Mouse (Mus musculus) kidney, embryonic 15.5 days (tissue): ENCODE measurements around the gene Rpusd2. TPM values are rescaled to one million over a fixed set of nuclear protein-coding genes. Genes with fewer than 3 reads are reported as not detected.

Source experiments
- ATAC-seq: fragments of 200-750 bp; cut with Nextera tagmentation; replicated peaks from 2 replicates; pipeline ENCODE4 v1.8.0; 2017; ENCODE audit warnings: moderate TSS enrichment; ENCODE audit not compliant: low FRiP score
- H3K27ac ChIP-seq: fragments of 300-500 bp; sonication (generic); 2 replicates; pipeline ENCODE4 v1.5.1; 2015; ENCODE audit warnings: mild to moderate bottlenecking, inconsistent platforms
- H3K27me3 ChIP-seq: fragments of 300-500 bp; sonication (generic); 2 replicates; pipeline ENCODE4 v1.6.1; 2015; ENCODE audit warnings: inconsistent platforms
- H3K36me3 ChIP-seq: fragments of 300-500 bp; sonication (generic); 2 replicates; pipeline ENCODE4 v1.6.1; 2015; ENCODE audit warnings: inconsistent platforms
- H3K4me1 ChIP-seq: fragments of 300-500 bp; sonication (generic); 2 replicates; pipeline ENCODE4 v1.6.1; 2015; ENCODE audit warnings: inconsistent platforms
- H3K4me2 ChIP-seq: fragments of 300-500 bp; sonication (generic); 2 replicates; pipeline ENCODE4 v1.6.1; 2015; ENCODE audit warnings: moderate library complexity, mild to moderate bottlenecking, inconsistent platforms
- H3K4me3 ChIP-seq: fragments of 300-500 bp; sonication (generic); replicated peaks from 2 replicates; pipeline ENCODE4 v1.5.1; 2015; ENCODE audit warnings: mild to moderate bottlenecking, inconsistent platforms
- H3K9ac ChIP-seq: fragments of 300-500 bp; sonication (generic); 2 replicates; pipeline ENCODE4 v1.6.1; 2015; ENCODE audit warnings: mild to moderate bottlenecking, inconsistent platforms
- H3K9me3 ChIP-seq: fragments of 300-500 bp; sonication (generic); replicated peaks from 2 replicates; pipeline ENCODE4 v1.6.1; 2016; ENCODE audit warnings: inconsistent platforms
- WGBS: fragments of 180-500 bp; shearing (Covaris S2); methylation state at CpG from one replicate; pipeline ENCODE4 v1.1.7; 2015; ENCODE audit warnings: mixed read lengths; 5-methylcytosine and 5-hydroxymethylcytosine counted together
- polyA plus RNA-seq: library from polyadenylated mRNA; unstranded; fragments of >200 nt; fragmentation: Nextera tagmentation; extraction: Ambion mirVana; gene quantifications from 2 replicates; pipeline ENCODE4 v1.2.1, GENCODE M21; 2015

Gene Rpusd2
- polyA plus RNA-seq, 1 experiment from 2014 or later: 4.8 TPM

DNA sequence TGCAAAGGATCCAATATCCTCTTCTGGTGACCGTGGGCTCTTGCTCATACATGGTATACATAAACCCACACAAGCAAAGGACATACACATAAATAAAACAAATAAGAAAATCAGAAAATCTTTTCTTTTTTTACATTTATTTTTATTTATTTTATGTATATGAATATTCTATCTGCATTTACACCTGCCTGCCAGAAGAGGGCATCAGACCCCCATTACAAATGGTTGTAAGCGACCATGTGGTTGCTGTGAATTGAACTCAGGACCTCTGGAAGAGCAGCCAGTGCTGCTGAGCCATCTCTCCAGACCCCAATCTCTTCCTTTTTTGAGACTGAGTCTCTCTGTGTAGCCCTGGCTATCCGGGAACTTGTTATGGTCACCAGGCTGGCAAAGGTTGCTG, 16.9 kb upstream of the Rpusd2 start:
- Histone ChIP-seq H3K4me2 (no peak overlapping the region), H3K27me3 (no peaks in the 10 kb centered on the region), H3K4me1 (peaks cover 23% of the 10 kb centered on the region), H3K9me3 (peaks cover 3% of the 10 kb centered on the region; the same call in 1 of the 2 replicates), H3K27ac (no peak overlapping the region), H3K9ac (no peak overlapping the region), H3K36me3 (peaks cover 42% of the 10 kb centered on the region), H3K4me3 (no peak overlapping the region)
- WGBS: 96% methylated on average over 3 of the region's 3 CpGs
- ATAC-seq: no peak

DNA sequence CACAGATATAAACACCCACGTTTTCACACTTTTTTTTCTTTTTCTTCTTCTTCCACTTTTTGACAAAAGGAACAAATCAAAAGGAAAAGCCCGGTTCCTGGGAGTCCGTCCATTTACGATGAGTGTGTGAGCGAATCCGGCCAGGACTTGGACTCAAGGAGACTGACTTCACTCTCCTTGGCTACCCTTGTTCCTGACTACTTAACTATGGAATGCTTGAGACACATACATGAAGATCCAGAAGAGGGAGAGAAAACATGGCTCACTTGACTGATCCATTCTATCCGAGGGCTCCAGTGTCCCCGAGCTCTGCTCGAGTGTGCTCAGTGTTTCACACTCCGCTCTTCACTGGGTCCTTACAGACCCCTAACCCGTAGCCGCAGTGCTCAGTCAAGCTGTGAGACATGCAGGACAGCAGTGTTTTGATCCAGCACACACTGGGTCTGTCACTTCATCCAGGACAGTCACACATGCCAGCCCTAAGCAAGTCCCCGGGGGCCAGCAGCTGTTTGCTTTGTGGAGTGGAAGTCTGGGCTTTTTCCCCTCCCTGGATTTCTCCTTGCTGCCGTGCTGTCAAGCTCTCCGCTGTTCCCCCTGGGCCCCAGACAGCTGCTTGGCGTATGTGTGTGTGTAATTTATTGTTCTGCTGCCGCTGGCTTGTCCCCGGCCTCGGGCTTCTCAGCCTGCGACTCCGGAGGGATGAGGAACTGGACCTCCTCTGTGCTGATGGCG, 16.0 kb upstream of the Rpusd2 start:
- peaks cover 23% of the 10 kb centered on the region for H3K4me1 ChIP-seq
- H3K27ac ChIP-seq: peak overlapping the region; percentile 67
- H3K27me3 ChIP-seq: no peaks in the 10 kb centered on the region
- peak; percentile 73 for ATAC-seq
- 37% methylated on average over 22 of the region's 22 CpGs for WGBS
- H3K4me2 ChIP-seq: peak overlapping the region; percentile 43
- no peak overlapping the region for H3K9ac ChIP-seq
- peaks cover 3% of the 10 kb centered on the region; the same call in 1 of the 2 replicates for H3K9me3 ChIP-seq
- H3K4me3 ChIP-seq: no peak overlapping the region
- H3K36me3 ChIP-seq: peaks cover 47% of the 10 kb centered on the region

DNA sequence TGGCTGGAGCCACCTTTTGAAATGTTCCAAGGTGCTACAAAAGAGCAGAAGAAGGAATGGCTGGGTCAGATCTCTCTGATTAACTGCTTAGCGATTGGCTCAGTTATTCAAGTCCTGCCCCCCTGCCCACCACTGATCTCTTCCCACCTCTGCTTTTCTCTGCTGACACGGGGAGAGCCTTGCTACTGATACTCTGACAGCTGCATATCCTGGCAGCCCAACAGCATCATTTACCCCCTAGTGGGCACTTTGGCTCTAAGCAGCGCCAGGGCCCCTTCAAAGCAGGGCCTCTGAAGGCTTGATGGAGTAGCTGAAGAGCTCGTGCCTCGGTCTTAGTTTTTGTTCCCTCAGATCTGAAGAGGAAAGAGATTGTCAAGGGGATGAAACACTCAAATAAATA, 15.5 kb upstream of the Rpusd2 start:
- peaks cover 3% of the 10 kb centered on the region; the same call in 1 of the 2 replicates for H3K9me3 ChIP-seq
- peak; percentile 58 for ATAC-seq
- H3K4me3 ChIP-seq: no peak overlapping the region
- peak overlapping the region; percentile 43 for H3K4me2 ChIP-seq
- H3K9ac ChIP-seq: no peak overlapping the region
- 19% methylated on average over 5 of the region's 5 CpGs for WGBS
- H3K36me3 ChIP-seq: peaks cover 47% of the 10 kb centered on the region
- peak overlapping the region; percentile 39; the same call in 1 of the 2 replicates for H3K27ac ChIP-seq
- H3K27me3 ChIP-seq: no peaks in the 10 kb centered on the region
- H3K4me1 ChIP-seq: peaks cover 23% of the 10 kb centered on the region

DNA sequence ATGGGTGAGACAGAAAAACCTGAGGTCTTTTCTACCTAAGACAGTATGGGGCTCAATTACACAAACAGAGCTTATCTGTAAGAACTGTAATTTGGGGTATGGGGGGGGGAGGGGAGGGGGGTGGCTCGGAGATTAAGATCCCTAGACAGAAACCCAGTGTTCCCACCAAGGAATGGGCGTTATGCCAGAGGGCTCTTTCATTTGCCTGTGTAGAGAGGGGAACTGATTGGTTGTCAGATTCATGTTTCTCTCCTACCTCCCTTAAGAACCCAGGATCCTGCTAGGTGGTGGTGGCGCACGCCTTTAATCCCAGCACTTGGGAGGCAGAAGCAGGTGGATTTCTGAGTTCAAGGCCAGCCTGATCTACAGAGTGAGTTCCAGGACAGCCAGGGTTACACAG, 15.1 kb upstream of the Rpusd2 start:
- Histone ChIP-seq H3K27ac (no peak overlapping the region), H3K9me3 (peaks cover 3% of the 10 kb centered on the region; the same call in 1 of the 2 replicates), H3K4me1 (peaks cover 23% of the 10 kb centered on the region), H3K9ac (no peak overlapping the region), H3K27me3 (no peaks in the 10 kb centered on the region), H3K4me3 (no peak overlapping the region), H3K36me3 (peaks cover 47% of the 10 kb centered on the region), H3K4me2 (no peak overlapping the region)
- no peak for ATAC-seq
- 63% methylated on average over 4 of the region's 4 CpGs for WGBS

DNA sequence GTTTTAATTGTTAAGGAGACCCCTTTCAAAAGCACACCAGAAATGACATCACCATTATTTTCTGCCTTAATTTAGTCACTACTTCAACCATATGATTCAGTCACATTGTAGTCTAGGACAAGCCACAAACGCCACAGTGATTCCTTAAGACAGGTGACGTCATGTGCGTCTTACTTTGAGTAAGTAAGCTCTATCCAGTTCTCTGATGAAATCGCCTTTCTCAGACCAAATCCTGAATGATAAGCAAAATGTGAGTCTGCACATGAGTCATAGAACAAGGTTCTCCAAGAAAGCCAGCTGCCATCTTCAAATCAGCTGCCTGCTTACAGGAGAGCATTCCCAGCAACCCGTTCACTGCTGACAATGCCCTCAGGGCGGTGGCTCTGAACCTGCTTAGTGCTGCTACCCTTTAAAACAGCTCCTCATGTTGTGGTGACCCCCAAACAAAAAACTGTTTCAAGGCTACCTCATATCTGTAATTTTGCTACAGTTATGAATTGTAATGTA, 11.4 kb upstream of the Rpusd2 start:
- WGBS: 95% methylated on average over 6 of the region's 6 CpGs
- Histone ChIP-seq H3K4me2 (no peak overlapping the region), H3K9ac (no peak overlapping the region), H3K36me3 (peaks cover 53% of the 10 kb centered on the region), H3K4me3 (no peak overlapping the region), H3K4me1 (peaks cover 15% of the 10 kb centered on the region), H3K27ac (no peak overlapping the region), H3K9me3 (no peaks in the 10 kb centered on the region), H3K27me3 (no peaks in the 10 kb centered on the region)
- ATAC-seq: no peak

DNA sequence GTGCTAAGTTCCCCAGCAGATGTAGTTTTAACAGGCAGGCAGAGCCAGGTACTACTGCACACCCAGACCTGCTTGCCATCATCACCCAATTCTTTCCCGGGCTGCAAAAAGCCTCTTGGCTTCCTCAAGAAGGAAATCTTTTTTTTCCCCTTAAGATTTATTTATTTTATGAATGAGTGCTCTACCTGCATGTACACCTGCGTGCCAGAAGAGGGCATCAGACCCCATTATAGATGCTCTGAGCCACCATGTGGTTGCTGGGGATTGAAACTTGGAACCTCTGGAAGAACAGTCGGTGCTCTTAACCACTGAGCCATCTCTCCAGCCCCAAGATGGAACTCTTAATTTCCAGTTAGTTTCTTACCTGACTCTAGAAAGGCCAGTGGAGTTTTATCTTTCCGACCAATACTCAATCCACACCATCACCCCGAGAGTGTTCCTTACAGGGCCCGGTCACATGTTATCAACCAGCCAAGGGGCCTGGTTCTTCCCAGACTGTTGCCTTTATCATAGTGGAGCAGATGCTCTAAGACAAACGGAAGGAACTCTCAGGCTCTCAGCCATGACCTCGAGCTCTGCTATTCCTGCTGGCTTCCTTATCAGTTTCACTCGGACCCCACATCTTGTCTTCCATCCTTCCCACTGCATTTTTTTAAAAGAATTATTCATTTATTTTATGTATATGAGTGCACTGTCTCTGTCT, 9.9 kb upstream of the Rpusd2 start:
- no peak overlapping the region for H3K27ac ChIP-seq
- ATAC-seq: peak; percentile 64; the same call in 1 of the 2 replicates

DNA sequence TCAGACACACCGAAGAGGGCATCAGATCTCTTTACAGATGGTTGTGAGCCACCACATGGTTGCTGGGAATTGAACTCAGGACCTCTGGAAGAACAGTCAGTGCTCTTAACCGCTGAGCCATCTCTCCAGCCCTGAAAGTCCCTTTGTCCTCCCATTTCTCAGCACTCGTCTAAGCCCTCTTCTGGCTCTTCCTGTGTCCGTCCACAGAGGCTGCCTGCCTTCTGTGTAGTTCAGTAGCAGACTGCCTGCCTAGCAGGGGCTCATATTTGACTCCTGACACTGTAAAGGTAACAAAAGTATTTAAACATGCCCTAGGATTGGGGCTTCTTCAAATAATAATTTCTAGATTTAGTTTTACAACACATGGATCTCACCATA, 9.4 kb upstream of the Rpusd2 start:
- Histone ChIP-seq H3K36me3 (peaks cover 46% of the 10 kb centered on the region), H3K4me3 (no peak overlapping the region), H3K9me3 (no peaks in the 10 kb centered on the region), H3K27ac (no peak overlapping the region), H3K27me3 (no peaks in the 10 kb centered on the region), H3K4me1 (peaks cover 14% of the 10 kb centered on the region), H3K9ac (no peak overlapping the region), H3K4me2 (no peak overlapping the region)
- 90% methylated on average over 4 of the region's 4 CpGs for WGBS
- no peak for ATAC-seq

More for the DNA sequence above, 9.9 kb upstream of the Rpusd2 start:
- Histone ChIP-seq H3K9ac (no peak overlapping the region), H3K36me3 (peaks cover 48% of the 10 kb centered on the region), H3K9me3 (no peaks in the 10 kb centered on the region), H3K4me2 (no peak overlapping the region), H3K4me3 (no peak overlapping the region), H3K4me1 (peaks cover 14% of the 10 kb centered on the region), H3K27me3 (no peaks in the 10 kb centered on the region)
- WGBS: 74% methylated on average over 9 of the region's 9 CpGs

DNA sequence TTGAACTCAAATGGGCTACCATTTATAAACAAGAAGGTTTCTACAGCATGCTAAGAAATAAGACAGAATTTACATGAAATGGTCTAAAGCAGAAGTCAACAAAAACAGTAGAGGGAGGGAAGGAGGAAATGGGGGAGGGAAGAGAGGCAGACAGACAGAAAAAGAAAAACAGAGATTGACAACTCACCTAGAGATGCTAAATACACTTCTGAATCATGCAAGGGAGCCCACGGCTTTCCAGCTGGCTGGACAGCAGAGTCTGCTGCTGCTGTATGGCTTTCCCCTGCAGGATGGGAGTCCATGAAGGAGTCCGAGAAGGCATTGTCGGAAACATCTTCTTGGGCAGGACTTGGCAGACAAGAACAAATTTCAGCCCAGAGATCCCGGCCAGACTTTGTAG, 7.6 kb upstream of the Rpusd2 start:
- ATAC-seq: no peak
- Histone ChIP-seq H3K27ac (no peak overlapping the region), H3K36me3 (peaks cover 29% of the 10 kb centered on the region), H3K4me1 (peaks cover 14% of the 10 kb centered on the region), H3K27me3 (no peaks in the 10 kb centered on the region; the same call in 1 of the 2 replicates), H3K4me2 (no peak overlapping the region), H3K9ac (no peak overlapping the region), H3K9me3 (no peaks in the 10 kb centered on the region), H3K4me3 (no peak overlapping the region)
- 94% methylated on average over 4 of the region's 4 CpGs for WGBS

DNA sequence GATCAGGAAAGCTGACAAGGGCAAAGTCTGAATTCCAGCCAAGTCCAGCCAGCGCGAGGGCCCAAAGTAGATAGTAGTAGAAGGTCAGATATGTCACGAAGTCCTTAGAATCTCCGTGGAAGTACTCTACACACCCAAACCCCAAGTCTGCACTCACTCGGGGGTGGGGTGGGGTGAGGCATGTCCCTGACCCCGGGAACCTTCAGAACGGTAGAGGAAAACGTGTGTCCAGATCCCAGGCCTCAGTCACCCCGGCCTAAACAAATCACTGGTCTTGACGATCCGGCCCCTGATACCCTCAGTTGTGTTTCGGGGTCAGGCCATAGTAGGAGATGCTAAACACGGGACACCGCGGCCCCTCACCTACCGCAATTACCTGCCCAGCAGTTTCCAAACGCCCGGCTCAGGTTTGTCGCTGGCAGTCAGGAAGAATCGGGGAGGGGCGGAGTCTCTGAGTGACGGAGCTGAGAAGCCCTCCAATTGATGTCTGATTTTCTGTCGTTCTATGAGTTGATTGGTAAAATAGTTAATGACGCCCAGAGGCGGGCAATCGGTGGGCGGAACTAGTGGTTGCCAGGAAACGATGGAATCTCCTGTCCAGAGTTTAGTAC, 5.5 kb upstream of the Rpusd2 start, which contains the start of gene Ccdc32:
Gene Ccdc32 (minus strand): TSS at position 453 of the 611 bp plus-strand sequence.
- peak; percentile 95 for ATAC-seq
- peak within 1 kb of the TSS; percentile 64 for H3K4me2 ChIP-seq
- H3K4me3 ChIP-seq: peak within 1 kb of the TSS; percentile 61
- H3K9ac ChIP-seq: peak within 1 kb of the TSS; percentile 62
- H3K27me3 ChIP-seq: no peaks in the 10 kb centered on the region; the same call in 1 of the 2 replicates
- H3K27ac ChIP-seq: no peak within 1 kb of the TSS
- peaks cover 17% of the 10 kb centered on the region for H3K36me3 ChIP-seq
- no peaks in the 10 kb centered on the region for H3K9me3 ChIP-seq
- WGBS: 1% methylated on average over 28 of the region's 28 CpGs
- peaks cover 14% of the 10 kb centered on the region for H3K4me1 ChIP-seq

DNA sequence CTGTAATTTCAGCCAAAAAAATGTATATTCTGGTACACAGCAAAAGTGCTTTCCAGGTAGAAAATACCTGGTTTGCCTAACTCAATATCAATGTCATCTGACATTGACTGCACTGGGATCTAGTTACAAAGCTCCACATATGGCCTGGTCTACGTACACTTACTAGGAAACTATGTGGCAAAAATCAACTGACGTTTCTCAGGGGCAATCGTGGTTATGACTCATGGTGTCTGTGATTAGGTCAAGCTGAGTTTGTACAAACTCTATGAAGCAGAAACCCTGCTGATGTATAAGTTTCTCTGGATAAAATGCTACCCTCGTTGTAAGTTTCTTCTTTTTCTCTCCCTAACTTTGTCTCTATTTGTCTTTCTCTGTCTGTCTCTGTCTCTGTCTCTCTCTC, 2.4 kb upstream of the Rpusd2 start:
- no peak overlapping the region for H3K27ac ChIP-seq
- peaks cover 26% of the 10 kb centered on the region for H3K4me1 ChIP-seq
- ATAC-seq: no peak
- H3K27me3 ChIP-seq: no peaks in the 10 kb centered on the region; the same call in 1 of the 2 replicates
- WGBS: 65% methylated on average over 4 of the region's 4 CpGs
- H3K9ac ChIP-seq: no peak overlapping the region
- no peak overlapping the region for H3K4me3 ChIP-seq
- H3K4me2 ChIP-seq: no peak overlapping the region
- peaks cover 6% of the 10 kb centered on the region for H3K36me3 ChIP-seq
- H3K9me3 ChIP-seq: no peaks in the 10 kb centered on the region

DNA sequence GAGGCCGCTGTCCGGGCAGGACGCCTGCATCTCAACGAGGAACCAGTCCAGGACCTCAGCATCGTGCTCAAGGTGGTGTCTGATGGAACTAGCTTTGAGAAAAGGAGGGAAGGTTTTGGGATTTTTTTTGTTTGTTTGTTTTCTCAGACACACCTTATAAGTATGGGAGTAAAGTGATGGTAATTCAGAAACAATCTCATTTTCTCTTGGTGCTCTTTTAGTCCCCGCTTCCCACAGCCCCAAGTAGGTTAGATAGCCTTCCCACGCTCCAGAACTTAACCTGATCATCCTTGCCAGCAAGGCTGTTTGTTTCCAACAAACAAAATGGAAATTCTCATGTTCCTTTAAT, 781 bp downstream of the Rpusd2 start:
- Histone ChIP-seq H3K4me1 (peaks cover 12% of the 10 kb centered on the region), H3K36me3 (peaks cover 29% of the 10 kb centered on the region), H3K4me3 (peak overlapping the region; percentile 98), H3K27me3 (no peaks in the 10 kb centered on the region; the same call in 1 of the 2 replicates), H3K4me2 (peak overlapping the region; percentile 79), H3K9me3 (no peaks in the 10 kb centered on the region), H3K9ac (peak overlapping the region; percentile 86), H3K27ac (peak overlapping the region; percentile 92)
- ATAC-seq: no peak
- whole genome bisulfite sequencing: 9% methylated on average over 7 of the region's 7 CpGs

DNA sequence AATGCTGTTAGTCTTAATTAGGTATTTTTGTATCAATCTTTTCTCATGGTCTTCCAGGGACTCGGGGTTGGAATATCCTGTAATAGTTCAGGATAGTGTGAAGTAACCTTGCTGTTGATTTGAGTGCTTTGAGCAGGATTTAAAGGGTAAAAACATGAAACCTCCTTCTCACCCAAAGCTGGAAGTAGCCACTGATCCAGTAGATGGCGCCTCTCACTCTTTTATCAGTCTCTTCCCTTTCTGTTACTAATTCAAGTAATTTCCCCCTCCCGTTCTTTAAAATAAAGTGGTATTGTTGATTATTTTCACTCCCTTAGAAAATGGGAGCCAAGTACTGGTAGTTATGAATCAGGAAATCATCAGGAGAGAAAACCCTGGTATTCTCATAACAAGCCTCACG, 6.3 kb downstream of the Rpusd2 start:
- H3K27me3 ChIP-seq: no peaks in the 10 kb centered on the region
- 42% methylated on average over 4 of the region's 4 CpGs for WGBS
- no peak for ATAC-seq

More for the DNA sequence above, 6.3 kb downstream of the Rpusd2 start:
- H3K9me3 ChIP-seq: no peaks in the 10 kb centered on the region
- H3K4me1 ChIP-seq: peaks cover under 1% of the 10 kb centered on the region
- H3K27ac ChIP-seq: no peak overlapping the region
- H3K36me3 ChIP-seq: peaks cover 38% of the 10 kb centered on the region
- H3K4me2 ChIP-seq: no peak overlapping the region
- H3K9ac ChIP-seq: no peak overlapping the region
- no peak overlapping the region for H3K4me3 ChIP-seq
